Mouse (Mus musculus) embryonic facial prominence, embryonic 12.5 days (tissue): ENCODE results near the gene Naa38. TPM values are rescaled to one million over a fixed set of nuclear protein-coding genes. Genes with fewer than 3 reads are reported as not detected.
"Not testable (repeated sequence)": the region's sequence is repeated elsewhere in the genome, so short reads cannot be mapped to it uniquely, and the experiment has no call there.

Experiments used
- ATAC-seq: fragments of 200-750 bp; cut with Nextera tagmentation; 2 replicates; pipeline ENCODE4 v1.8.0; 2017; ENCODE audit not compliant: insufficient number of reproducible peaks, insufficient read depth, low FRiP score, low TSS enrichment
- H3K27ac ChIP-seq: fragments of 300-500 bp; sonication (generic); 2 replicates; pipeline ENCODE4 v1.5.1; 2016; ENCODE audit warnings: mild to moderate bottlenecking
- H3K27me3 ChIP-seq: fragments of 300-500 bp; sonication (generic); 2 replicates; pipeline ENCODE4 v1.6.1; 2016; ENCODE audit warnings: mild to moderate bottlenecking, moderate library complexity
- H3K36me3 ChIP-seq: fragments of 300-500 bp; sonication (generic); 2 replicates; pipeline ENCODE4 v1.6.1; 2016; ENCODE audit warnings: mild to moderate bottlenecking
- H3K4me1 ChIP-seq: fragments of 300-500 bp; sonication (generic); 2 replicates; pipeline ENCODE4 v1.6.1; 2016
- H3K4me2 ChIP-seq: fragments of 300-500 bp; sonication (generic); replicated peaks from 2 replicates; pipeline ENCODE4 v1.6.1; 2016; ENCODE audit warnings: mild to moderate bottlenecking, moderate library complexity
- H3K4me3 ChIP-seq: fragments of 300-500 bp; sonication (generic); 2 replicates; pipeline ENCODE4 v1.5.1; 2016; ENCODE audit warnings: mild to moderate bottlenecking
- H3K9ac ChIP-seq: fragments of 300-500 bp; sonication (generic); 2 replicates; pipeline ENCODE4 v1.6.1; 2016; ENCODE audit warnings: mild to moderate bottlenecking, moderate library complexity
- H3K9me3 ChIP-seq: fragments of 300-500 bp; sonication (generic); 2 replicates; pipeline ENCODE4 v1.6.1; 2016; ENCODE audit warnings: mild to moderate bottlenecking, moderate library complexity
- WGBS: fragments of 180-500 bp; shearing (Covaris S2); methylation state at CpG from one replicate; pipeline ENCODE4 v1.1.7; 2016; 5-methylcytosine and 5-hydroxymethylcytosine counted together
- polyA plus RNA-seq: library from polyadenylated mRNA; unstranded; fragments of >200 nt; fragmentation: Nextera tagmentation; extraction: Ambion mirVana; gene quantifications from 2 replicates; pipeline ENCODE4 v1.2.1, GENCODE M21; 2016

Gene Naa38
- polyA plus RNA-seq, 1 experiment from 2014 or later = 126 TPM

GRCm38 (mm10) chr11:69375646-69376045, 19.6 kb upstream of the Naa38 start:
- H3K4me2 ChIP-seq = no peak overlapping the region
- no peak overlapping the region for H3K27ac ChIP-seq
- H3K36me3 ChIP-seq = peaks cover 27% of the 10 kb centered on the region
- H3K9ac ChIP-seq = no peak overlapping the region
- no peaks in the 10 kb centered on the region for H3K9me3 ChIP-seq
- no peak for ATAC-seq
- peaks cover 21% of the 10 kb centered on the region for H3K4me1 ChIP-seq
- WGBS = 82% methylated on average over 4 of the region's 4 CpGs
- H3K4me3 ChIP-seq = no peak overlapping the region
- H3K27me3 ChIP-seq = no peaks in the 10 kb centered on the region

GRCm38 (mm10) chr11:69377766-69378165, 17.5 kb upstream of the Naa38 start:
- H3K27me3 ChIP-seq = no peaks in the 10 kb centered on the region
- no peaks in the 10 kb centered on the region for H3K4me1 ChIP-seq
- peaks cover 23% of the 10 kb centered on the region for H3K36me3 ChIP-seq
- H3K9ac ChIP-seq = no peak overlapping the region
- no peak overlapping the region for H3K4me3 ChIP-seq
- ATAC-seq = no peak
- no peaks in the 10 kb centered on the region for H3K9me3 ChIP-seq
- 87% methylated on average over 3 of the region's 3 CpGs for WGBS
- no peak overlapping the region for H3K4me2 ChIP-seq
- no peak overlapping the region for H3K27ac ChIP-seq

- H3K36me3 ChIP-seq = peaks cover 13% of the 10 kb centered on the region
These were observed 15.7 kb upstream of the Naa38 start for GRCm38 (mm10) chr11:69379600-69379999.

GRCm38 (mm10) chr11:69381356-69381755, 13.9 kb upstream of the Naa38 start:
- Histone ChIP-seq H3K4me1 (no peaks in the 10 kb centered on the region), H3K4me3 (no peak overlapping the region), H3K9me3 (no peaks in the 10 kb centered on the region), H3K27me3 (no peaks in the 10 kb centered on the region), H3K4me2 (no peak overlapping the region), H3K27ac (no peak overlapping the region), H3K9ac (no peak overlapping the region), H3K36me3 (peaks cover 10% of the 10 kb centered on the region)
- 78% methylated on average over 6 of the region's 6 CpGs for WGBS
- ATAC-seq = no peak

More at GRCm38 (mm10) chr11:69379600-69379999, 15.7 kb upstream of the Naa38 start:
- Histone ChIP-seq H3K27ac (no peak overlapping the region), H3K4me3 (no peak overlapping the region), H3K9ac (no peak overlapping the region), H3K9me3 (no peaks in the 10 kb centered on the region), H3K27me3 (no peaks in the 10 kb centered on the region), H3K4me2 (no peak overlapping the region), H3K4me1 (no peaks in the 10 kb centered on the region)
- ATAC-seq = no peak
- WGBS = 80% methylated on average over 3 of the region's 3 CpGs

- H3K27ac ChIP-seq = no peak overlapping the region
- no peak overlapping the region for H3K4me2 ChIP-seq
- no peaks in the 10 kb centered on the region for H3K9me3 ChIP-seq
- 0 out of 2 replicates have a peak, but pooled peaks have one; percentile 22 for ATAC-seq
- H3K9ac ChIP-seq = no peak overlapping the region
- peaks cover 8% of the 10 kb centered on the region for H3K36me3 ChIP-seq
- WGBS = 62% methylated on average over 10 of the region's 10 CpGs
- no peaks in the 10 kb centered on the region for H3K27me3 ChIP-seq
- H3K4me3 ChIP-seq = no peak overlapping the region
- H3K4me1 ChIP-seq = no peaks in the 10 kb centered on the region
These were observed 12.7 kb upstream of the Naa38 start for GRCm38 (mm10) chr11:69382478-69383105.

GRCm38 (mm10) chr11:69384979-69385378, 10.3 kb upstream of the Naa38 start:
- Histone ChIP-seq H3K4me2 (no peak overlapping the region), H3K27ac (no peak overlapping the region), H3K9me3 (no peaks in the 10 kb centered on the region), H3K4me3 (no peak overlapping the region), H3K27me3 (no peaks in the 10 kb centered on the region), H3K4me1 (peaks cover 4% of the 10 kb centered on the region), H3K9ac (no peak overlapping the region), H3K36me3 (no peaks in the 10 kb centered on the region)
- WGBS = 81% methylated on average over 6 of the region's 6 CpGs
- no peak for ATAC-seq

- Histone ChIP-seq H3K27me3 (no peaks in the 10 kb centered on the region), H3K4me3 (no peak overlapping the region), H3K9ac (no peak overlapping the region), H3K4me2 (no peak overlapping the region), H3K36me3 (no peaks in the 10 kb centered on the region), H3K9me3 (no peaks in the 10 kb centered on the region), H3K27ac (no peak overlapping the region), H3K4me1 (peaks cover 7% of the 10 kb centered on the region)
- ATAC-seq = no peak
- WGBS = 83% methylated on average over 7 of the region's 7 CpGs
These were observed 8.5 kb upstream of the Naa38 start for GRCm38 (mm10) chr11:69386758-69387157.

GRCm38 (mm10) chr11:69388680-69389079, 6.6 kb upstream of the Naa38 start:
- no peak for ATAC-seq
- H3K27me3 ChIP-seq = no peaks in the 10 kb centered on the region

GRCm38 (mm10) chr11:69389531-69390399, 5.5 kb upstream of the Naa38 start:
- peaks cover 10% of the 10 kb centered on the region for H3K4me1 ChIP-seq
- H3K27ac ChIP-seq = no peak overlapping the region
- H3K9ac ChIP-seq = no peak overlapping the region
- peaks cover 5% of the 10 kb centered on the region; the same call in 1 of the 2 replicates for H3K36me3 ChIP-seq
- no peaks in the 10 kb centered on the region for H3K27me3 ChIP-seq
- no peak overlapping the region for H3K4me2 ChIP-seq
- no peak overlapping the region for H3K4me3 ChIP-seq
- no peak for ATAC-seq
- WGBS = 64% methylated on average over 14 of the region's 14 CpGs
- H3K9me3 ChIP-seq = no peaks in the 10 kb centered on the region

More at GRCm38 (mm10) chr11:69388680-69389079, 6.6 kb upstream of the Naa38 start:
- Histone ChIP-seq H3K9me3 (no peaks in the 10 kb centered on the region), H3K4me2 (no peak overlapping the region), H3K36me3 (peaks cover 5% of the 10 kb centered on the region; the same call in 1 of the 2 replicates), H3K4me1 (peaks cover 7% of the 10 kb centered on the region), H3K27ac (no peak overlapping the region), H3K9ac (no peak overlapping the region), H3K4me3 (no peak overlapping the region)
- 94% methylated on average over 4 of the region's 4 CpGs for WGBS

GRCm38 (mm10) chr11:69390400-69391034, 4.8 kb upstream of the Naa38 start:
- Histone ChIP-seq H3K9ac (no peak overlapping the region), H3K27ac (no peak overlapping the region), H3K9me3 (no peaks in the 10 kb centered on the region), H3K4me2 (no peak overlapping the region), H3K36me3 (peaks cover 5% of the 10 kb centered on the region; the same call in 1 of the 2 replicates), H3K27me3 (no peaks in the 10 kb centered on the region), H3K4me1 (peaks cover 10% of the 10 kb centered on the region), H3K4me3 (no peak overlapping the region)
- no peak for ATAC-seq
- WGBS = 44% methylated on average over 10 of the region's 10 CpGs

- H3K4me1 ChIP-seq = peaks cover 35% of the 10 kb centered on the region
- peak overlapping the region; percentile 96 for H3K27ac ChIP-seq
- WGBS = under 1% methylated on average over 31 of the region's 31 CpGs
- H3K27me3 ChIP-seq, ATAC-seq, H3K9me3 ChIP-seq, H3K36me3 ChIP-seq: not testable (repeated sequence)
- peak overlapping the region; percentile 67 for H3K4me3 ChIP-seq
- peak overlapping the region; percentile 64 for H3K4me2 ChIP-seq
- H3K9ac ChIP-seq = peak overlapping the region; percentile 72
These were observed 608 bp upstream of the Naa38 start for GRCm38 (mm10) chr11:69394591-69395167.
